Mouse (Mus musculus): ENCODE data around the gene Btbd7.
A peak's percentile ranks its signal among the peaks of the same experiment; 100 is the strongest.

Btbd7 gene

DNA sequence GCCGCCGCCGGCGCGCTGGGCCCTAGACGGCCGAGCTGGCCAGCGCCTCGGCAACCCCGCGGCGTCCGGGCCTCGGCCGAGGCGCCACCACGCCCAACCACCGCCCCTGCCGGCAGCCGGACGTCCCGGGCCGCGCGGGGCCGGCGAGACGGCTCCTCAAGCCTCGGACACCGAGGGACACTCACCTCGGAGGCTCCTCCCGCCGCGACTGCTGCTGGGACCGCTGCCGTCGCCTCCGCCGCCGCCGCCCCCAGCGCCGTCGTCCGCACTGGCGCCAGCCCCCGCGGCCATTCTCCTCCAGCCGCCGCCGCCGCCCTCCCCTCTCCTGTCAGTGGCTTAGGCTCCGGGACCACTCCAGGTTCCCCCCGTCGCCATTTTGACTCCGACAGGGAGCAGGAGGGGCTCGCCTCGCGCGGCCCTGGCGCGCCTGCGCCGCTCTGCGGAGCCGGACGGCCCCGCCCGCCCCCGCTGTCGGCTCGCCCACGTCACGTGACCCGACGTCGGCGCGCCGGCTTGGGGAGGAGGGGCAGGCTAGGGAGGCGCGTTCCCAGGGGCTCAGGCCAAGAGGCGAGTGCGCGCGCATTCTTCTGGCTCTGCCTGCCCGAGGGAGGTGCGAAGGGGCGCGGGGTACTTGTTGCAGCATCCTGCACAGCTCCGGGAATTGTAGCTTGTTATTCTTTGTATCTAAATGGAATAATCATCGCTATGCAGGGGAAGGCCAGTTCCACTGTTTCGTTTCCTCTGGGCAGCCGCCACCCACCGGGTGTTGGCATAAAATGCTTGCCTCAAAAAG lies at the start of gene Btbd7:
Btbd7 (minus strand) TSS at position 441 of the 793 bp plus-strand sequence.
- DNase-seq: peak; percentile 94 to 95

DNA sequence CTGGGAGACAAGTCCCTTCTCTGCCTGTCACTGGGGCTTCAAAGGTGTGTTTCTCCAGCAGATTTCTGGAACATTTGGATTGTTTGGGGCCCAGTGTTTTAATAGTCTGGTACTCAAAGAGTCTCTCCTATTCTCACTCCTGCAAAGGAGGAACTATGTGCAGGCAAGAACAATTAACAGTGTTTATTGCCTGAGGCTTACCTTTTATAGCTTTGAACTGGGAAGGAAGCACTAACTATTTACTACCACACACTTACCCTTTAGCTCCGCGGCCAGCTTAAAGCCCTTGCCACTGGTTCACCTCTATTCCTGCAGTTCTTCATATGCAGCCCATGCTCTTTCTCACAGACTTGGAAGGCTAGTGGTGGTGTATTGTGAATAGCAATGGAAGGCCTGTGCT lies 37.8 kb upstream of the Btbd7 start:
- no peak for DNase-seq

DNA sequence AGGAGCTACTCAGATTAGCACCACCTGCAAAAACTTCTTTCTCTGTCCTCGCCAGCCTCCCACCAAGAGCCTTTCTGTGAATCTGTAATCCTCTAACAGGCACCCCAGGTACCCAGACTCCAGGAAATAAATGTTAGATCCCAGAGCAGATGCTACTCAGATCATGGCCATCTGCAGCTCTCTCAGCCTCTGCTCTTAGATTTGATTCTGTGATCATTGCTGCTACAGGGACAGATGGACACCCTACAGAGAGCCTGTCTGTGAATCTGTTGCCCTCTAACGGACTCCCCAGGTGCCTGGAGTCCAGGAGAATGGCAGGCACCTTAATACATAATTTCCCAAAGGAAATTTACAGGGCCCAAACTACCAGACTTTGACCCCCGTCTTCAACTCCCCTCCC lies 29.9 kb upstream of the Btbd7 start:
- no peak for DNase-seq

DNA sequence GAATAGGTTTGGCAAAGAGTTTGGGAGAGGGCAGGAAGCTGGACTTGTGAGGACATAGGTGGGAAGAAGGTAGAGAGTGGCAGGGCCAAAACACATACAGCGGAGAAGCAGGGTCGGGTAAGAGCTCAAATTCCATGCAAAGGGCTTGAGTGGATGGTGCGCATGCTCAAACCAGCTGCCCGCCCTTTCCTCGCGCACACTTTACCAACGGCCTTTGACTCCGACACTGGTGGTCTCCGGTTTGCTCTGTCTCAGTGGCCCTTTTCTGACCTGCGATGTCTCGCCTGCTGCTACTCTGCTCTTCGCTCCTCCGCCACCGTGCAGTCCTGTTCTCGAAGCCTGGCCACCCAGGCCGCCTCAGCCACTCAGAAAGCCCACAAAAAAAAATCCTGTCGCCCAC lies 20.8 kb upstream of the Btbd7 start, which contains the start of gene Cox8c:
Cox8c (plus strand) TSS at position 226 of the 400 bp plus-strand sequence.
- no peak for DNase-seq

DNA sequence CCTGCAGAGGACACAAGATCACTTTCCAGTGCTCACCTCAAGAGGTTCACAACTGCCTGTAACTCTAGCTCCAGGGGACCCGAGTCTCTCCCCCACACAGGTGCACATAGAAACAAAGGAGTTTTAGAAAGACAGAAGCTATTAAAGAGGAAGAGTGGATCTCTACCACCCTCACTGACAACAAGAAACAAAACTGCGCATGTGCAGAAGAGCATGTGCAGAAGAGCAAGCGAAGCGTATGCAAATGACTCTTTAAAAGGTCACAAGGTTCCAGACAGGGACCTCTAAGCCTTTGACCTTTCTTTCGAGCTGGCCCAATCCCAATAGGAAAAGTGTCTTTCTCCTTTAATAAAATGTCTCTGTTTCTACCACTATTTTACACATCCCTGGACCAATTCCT lies 10.3 kb upstream of the Btbd7 start:
- DNase-seq: no peak

DNA sequence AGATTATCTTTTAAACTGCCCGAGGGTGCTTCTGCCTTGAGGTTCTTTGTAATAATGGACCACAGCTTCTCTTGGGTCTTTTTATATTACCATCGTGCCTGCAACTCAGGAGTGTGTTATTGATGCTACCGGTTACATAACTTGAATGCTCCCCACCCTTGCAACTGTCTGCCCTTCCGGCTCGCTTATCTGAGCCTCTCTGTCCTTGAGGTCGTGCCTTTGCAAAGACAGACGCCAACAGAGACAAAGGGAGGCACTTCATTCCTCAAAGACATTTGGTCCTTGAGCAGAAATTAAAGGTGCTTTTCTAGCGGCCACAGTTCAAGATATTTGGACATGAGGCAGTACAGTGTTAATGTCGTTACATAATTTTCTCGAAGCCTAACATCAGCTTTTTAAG lies 9.1 kb upstream of the Btbd7 start:
- DNase-seq: no peak

DNA sequence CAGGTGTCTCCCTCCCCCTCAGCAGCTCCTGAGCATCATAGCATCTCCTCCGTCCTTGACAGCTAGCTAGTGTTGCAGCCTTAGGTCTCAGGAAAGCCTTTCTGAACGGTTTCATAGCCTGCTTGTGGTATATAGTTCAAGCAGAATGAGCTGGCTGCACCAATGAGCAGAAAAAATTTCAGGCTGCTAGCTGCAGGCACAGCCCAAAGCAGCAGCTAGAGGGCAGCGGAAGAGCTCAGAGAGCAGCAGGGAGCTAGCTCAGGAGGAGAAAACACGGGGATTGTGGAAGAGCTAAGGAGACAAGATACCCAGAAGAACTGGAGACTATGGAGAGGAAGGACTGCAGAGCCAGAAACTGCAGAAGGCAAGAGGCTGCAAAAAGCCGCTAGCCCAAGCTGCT lies 7.5 kb upstream of the Btbd7 start:
- no peak for DNase-seq

DNA sequence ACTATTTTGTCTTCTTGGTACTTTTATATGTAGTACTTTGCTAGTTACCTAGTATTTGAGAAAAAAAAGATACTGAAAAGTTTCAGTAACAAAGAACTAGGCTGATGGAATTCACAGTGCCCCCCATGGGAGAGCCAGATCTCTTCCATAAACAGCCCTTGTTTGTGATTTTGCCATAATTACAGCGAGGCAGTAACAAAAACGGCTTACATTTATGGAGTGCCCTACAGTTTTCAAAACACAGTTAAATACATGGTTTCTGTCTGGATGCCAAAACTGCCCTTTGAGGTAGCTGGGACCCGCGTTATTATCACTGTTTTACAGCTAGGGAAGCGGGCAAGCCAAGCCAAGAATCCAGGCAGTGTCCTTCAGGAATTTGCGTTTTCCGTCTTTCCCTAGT lies 630 bp upstream of the Btbd7 start:
- DNase-seq: no peak

DNA sequence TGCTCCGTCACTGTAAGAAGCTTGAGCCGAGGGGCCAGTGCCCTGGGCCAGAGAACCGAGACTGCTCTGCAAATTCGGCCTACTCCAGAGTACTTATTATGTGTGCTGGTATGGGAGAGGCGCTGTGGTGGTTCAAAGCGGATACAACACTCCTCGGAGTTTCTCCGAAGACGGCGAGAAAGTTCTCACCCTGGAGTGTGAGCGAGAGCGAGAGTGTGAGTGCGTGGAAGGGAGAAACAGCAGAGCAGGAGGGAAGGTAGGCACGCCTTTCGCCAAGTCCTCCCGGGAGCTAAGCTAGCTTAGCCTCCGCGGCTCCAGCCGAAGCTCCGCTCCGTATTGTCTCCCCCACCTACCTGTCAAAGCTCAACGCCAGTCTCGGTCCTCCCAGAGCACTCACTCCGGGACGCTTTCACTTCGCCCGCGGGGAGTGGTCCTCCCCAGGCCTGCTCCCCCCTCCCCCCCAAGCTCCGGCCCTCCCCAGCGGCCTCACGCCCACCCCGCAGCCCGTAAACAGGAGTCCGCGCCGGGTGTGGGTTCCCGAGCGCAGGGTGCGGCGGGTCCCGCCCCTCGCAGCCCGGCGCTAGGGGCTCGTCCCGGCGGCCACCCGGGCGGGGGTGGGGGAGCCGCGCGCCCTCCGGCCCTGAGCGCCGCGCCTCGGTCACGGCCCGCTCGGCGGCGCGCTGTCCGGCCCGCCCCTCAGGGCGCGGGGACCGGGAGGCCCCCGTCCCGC lies 805 bp downstream of the Btbd7 start:
- peak; percentile 38 to 47 for DNase-seq

DNA sequence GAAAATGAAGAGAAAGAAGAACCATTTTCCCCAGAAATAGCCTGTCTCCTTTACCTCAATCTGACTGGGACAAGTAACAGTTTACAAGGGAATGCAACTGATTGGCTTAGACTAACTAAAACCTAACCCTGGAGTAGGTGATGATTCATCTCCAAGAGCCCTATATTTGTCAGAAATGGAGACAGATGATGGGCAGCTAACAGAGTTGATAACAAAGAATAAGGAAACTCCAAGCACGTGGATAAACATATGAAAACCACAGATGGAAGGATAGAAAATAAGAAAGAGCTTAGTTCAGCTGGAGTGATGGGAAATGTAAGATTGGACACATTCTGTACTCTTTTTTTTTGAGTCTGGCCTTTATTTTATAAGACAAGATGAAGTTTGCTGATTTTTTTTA lies 7.7 kb downstream of the Btbd7 start:
- no peak for DNase-seq

DNA sequence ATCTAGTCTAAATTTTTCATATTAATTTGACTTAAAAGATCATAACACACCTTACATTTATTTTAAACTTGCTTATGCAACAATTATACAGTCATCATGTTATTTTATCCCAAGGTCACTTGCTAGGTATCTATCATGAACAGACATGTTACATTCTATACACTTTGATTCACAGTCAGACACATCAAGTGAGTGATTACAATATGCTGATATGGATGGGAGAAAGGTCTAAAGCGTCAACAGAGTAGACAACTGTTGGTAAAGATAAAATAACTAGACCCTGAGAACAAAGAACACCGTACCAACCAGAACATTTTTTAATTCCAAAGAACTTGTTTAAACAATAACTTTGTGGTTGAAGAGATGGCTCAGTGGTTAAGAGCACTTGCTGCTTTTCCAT lies 8.5 kb downstream of the Btbd7 start:
- DNase-seq: no peak

DNA sequence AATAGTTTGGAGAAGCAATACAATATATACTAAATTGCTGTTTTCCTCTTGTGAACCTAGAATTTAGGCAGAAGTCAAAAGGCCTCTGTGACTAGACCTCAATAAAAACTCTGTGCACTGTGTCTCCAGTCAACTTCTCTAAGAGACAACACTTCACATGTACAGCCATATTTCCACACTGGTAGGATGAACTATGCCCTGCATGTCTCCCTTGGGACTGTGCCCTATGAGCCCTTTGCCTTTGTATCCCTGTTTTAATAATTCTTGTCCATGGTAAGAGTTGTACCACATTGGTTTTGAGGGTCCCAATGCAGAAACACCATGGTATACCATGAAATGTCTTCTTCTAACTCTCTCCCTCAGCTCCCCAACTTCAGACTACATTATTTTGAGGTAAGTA lies 17.5 kb downstream of the Btbd7 start:
- DNase-seq: no peak

DNA sequence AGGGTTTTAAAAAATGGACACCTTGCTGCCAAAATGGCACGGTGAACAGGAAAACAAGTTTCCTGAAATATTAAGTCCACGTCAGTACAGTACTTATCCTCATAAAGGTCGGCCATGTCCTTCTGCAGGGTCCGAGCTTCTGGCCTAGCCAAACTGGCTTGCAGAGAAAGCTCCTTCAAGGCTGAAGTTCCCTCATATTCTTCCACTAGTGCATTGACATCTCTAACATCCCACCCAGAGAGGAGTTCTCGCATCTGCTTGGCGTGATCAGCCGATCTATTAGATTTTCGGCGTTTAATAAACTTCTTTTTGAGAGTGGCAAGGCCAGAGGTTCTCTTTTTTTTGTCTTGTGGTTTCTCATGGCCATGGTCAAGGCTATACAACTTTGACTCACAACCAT lies 40.0 kb downstream of the Btbd7 start:
- DNase-seq: no peak

DNA sequence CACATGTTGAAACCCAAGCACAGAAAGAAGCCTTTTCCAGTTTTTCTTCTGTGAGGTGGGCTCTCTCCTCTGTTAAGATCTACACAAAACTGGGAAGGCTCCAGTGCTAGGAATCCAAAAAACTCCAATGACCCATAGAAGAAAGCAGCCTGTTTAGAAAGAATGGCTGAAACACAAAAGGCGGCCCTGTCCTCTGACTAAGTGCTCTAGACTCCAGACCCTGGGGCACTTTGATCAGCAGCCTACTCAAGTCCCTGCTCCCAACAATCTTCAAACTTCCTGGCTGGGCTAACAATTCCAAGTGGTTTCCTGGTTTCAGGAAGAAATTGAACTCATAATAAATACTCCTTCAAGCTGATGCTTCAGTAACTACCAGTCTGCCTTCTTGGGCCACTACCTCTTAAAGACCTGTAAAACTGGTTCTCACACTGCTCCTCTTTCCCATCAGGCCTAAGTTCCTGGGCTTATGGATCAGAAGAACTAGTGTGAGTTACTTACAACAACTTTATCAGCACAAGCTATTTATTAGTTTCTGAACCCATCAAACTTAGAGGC lies 45.4 kb downstream of the Btbd7 start:
- DNase-seq: no peak

DNA sequence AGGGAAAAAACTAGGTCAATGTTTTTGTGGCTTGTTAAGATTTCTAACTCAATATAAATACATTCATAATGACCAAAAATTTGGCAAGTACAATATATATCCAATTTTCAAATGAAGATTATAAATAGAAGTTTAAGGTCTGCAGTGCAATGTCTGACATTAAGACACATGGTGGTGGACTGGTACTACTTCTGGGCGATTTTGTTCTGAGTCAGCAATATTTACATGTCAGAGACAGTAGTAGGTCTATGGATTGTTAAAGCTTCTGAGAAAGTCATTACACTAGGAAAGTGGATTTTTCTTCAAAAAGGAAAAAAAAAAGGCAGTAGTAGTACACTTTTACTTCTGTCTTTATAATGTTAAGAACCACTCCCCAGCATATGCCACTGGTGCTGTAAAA lies 46.4 kb downstream of the Btbd7 start:
- no peak for DNase-seq

DNA sequence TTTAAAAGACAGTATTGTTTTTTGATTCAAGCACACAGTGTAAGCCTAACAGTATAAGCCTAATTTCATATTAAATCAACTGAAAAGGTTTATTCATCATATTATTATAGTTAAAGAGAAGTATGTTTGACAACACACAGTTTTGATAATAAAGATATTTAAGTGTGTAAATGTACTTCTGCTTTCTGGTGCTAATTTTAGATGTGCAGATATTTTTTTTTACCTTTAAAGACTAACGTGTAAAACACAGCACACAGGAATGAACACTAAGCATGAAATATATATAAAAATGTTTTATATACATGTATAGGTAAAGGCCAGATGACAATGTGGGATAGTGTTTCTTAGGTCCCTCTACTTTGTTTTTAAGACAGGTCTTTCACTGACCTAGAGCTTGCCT lies 51.2 kb downstream of the Btbd7 start:
- no peak for DNase-seq

DNA sequence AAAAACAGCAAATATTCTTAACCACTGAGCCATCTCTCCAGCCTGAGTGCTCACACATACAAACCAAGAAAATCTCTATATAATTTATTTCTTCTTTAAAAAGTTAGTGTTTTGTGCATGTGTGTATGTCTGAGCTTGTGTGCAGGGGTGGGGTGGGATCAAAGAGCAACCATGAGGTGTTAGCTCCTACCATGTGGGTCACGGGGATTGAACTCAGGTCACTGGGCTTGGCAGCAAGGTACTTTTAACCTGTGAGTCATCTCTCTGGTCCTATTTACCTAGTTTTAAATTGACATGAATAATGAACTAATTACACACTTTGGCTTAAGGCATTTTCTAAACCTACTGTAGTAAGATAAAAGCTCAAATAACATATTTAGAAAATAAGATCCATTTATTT lies 51.9 kb downstream of the Btbd7 start:
- no peak for DNase-seq

DNA sequence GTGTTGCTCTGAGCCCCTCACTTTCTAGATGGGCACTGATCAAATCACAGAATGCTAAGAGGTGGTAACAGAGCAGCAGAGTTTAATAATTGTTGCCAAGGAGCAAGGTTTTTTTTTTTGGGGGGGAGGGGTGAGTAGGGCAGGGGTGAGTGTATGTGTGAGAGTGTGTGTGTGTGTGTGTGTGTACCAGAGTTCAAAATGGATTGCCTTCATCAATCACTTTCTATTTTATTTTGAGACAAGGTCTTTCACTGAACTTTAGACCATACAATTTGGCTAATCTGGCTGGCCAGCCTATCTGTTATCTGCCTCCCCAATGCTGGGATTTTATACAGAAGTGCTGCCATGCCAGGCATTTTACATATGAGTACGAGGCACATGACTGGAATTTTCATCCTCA lies 63.4 kb downstream of the Btbd7 start:
- DNase-seq: no peak

DNA sequence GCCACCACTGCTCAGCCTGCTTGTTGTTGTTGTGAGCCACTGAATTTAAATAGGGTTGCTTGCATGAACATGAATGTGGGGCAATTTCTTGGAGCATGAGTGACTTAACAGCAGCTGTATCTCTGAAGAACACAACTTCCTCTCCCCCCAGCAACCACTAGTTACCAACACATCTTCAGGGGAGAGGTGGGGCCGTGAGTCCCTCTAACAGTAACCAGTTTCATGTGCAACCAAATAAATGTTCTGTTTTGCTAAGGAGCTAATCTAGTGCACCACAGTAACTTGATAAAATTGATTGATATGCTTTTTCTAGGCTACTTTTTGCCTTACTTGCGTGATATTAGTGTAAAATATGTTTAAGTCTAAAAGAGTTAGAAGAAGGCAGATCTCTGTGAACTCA lies 78.7 kb downstream of the Btbd7 start:
- no peak for DNase-seq

DNA sequence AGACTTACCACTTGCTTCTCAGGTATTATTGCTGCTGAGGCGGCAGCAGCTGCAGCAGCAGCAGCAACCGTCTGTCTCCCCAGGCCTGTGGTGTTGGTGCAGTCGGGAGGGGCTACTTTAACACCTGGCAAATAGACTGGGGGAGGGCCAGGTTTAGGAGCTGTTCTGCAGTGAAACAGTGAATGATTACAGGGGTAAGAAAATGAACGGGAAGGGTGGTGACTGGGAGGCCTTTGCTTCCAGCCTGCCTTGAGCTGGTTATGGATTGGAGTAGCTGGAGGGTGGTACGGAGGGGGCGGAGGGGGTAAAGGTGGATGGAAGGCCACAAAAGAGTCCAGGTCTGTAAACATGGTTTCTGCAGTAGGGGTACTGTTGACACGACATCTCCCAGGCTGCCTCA lies 90.3 kb downstream of the Btbd7 start:
- DNase-seq: no peak

DNA sequence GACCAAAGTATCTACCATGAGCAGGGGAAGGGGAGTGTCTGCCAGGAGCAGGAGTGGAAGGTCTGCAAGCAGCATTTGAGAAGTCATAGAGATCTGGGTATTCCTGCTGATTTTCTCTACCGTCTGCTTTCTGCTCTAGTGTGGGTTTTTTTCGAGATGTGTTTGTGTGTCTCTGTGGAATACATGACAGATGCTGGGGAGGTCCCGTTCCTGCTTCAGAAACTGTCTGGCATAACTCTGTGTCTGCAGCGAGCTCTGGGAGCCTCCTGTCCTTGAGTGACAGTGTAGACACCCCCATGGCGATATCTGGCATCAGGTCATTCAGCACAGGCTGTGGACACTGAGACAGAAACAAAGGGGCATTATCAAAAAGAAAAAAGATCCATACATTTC lies 92.7 kb downstream of the Btbd7 start:
- DNase-seq: no peak

DNA sequence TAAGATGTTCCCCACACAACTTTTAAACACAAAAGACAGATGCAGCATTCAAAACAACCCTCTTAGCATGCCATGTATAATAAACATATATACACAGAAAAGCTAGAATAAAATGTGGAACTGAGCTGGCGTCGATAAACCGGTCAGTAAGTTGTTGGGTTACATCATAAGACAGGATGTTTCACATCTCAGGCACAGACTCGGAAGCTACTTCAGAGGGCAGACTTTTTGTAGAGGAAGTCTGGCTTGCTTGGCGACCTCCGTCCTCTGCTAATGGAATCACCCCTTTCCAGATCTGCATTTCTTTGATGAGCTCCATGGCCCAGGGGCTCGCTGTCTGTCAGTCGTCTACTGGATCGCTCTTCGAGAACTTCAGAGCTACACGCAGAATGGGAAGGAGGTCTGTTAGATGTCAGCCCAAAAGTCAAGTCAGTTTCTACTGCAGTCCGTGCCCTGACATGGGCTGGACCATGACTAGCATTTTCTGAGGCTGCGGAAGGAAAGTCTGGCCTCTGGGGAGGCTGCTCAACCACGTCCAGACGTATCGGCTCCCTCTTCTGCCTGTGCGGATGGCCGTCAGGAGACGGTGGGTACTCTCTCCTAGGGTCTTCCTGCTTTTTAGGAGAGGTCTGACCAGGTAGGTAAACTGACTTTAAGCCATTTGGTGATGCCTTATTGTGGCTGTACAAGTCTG lies 93.2 kb downstream of the Btbd7 start:
- DNase-seq: no peak

DNA sequence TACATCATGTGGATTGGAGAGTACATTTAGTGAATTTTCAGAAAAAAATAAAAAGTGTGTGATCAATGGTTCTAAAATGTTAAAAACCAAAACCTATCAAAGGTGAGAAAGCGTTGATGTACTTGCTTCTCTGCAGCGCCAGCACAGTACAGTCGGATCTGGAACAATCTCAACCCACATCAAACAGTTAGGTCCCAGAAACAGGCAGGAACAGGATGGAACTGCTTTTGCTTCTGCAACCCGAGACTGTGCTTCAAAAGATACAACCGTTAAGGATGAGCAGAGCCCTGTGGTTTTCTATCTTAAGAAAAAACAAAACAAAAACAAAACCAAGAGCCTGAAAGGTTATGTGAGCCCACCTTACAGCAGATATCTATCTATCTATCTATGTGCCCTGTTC lies 95.4 kb downstream of the Btbd7 start:
- DNase-seq: no peak

DNA sequence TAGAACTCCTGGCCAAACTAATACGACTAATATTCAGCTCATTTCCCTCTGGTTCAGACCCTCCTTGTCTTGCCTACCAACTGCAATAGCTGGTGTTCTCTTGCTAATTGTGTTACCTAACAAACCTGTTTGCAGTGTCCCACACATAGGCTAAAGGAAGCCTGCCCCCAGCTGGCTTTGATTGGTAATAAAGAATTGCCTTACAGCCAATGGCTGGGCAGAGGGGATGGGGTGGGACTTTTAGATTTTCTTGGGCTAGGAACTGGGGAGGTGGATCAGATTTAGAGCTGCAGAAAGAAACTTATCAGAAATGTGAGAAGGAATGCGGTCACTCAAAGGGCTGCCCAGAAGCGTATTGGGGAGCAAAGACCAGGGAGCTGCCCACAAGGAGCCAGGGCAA lies 98.8 kb downstream of the Btbd7 start:
- no peak for DNase-seq
